Mouse (Mus musculus): ENCODE data around the gene Sec16a.
A peak's percentile ranks its signal among the peaks of the same experiment; 100 is the strongest.

Gene Sec16a

DNA sequence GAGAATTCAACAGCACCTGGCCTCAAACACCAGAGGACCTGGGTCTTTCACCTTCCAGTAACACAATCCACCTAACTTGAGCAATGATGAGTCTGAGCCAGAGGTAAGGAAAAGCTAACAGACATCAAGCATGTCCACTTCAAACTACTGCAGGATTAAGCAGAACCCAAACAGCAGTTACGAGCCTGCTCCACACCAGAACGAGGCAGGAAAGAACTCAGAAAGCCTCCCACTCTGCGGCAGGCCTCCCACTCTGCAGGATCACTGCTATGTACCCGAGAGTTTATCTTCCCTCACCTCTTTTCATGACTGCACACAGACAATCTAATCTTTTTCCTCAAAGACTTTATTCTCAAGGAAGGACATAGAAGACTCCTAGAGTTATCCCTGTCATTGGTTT, 7.8 kb downstream of the Sec16a start:
- DNase-seq: no peak

DNA sequence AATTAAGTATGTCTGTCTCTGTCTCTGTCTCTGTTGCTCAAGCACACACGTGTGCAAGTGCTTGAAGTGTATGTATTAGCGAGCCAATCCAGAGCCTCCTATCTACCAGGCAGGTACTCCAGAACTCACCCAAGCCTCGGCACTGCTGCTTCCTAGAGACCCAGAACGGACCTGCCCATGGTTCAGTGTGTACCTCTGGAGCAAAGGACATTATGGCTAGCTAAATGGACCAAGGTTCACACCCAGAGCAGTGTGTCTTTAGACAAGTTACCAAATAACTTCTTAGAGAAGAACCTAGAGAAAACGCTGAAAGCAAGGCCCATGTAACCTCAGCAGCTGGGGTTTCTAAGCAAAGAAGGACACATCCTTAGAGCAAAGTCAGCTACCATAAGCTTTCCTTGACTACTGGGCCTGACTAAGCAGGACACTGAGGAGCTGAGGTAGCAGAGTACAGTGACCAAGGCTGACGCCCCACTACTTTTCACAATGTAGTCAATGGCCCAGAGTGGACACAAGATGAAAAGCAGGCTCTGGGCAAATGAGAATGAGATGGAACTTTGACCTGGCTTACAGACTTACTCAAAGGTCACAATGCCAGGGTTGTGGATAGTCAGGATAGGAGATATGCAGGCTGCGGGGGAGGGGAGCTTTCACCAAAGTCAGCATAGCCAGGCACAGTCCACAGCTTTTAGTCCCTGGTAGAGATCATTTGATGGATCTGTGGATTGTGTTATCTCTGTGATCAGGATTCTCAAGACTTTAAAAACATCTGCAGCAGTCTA, 10.0 kb downstream of the Sec16a start:
- no peak for DNase-seq

DNA sequence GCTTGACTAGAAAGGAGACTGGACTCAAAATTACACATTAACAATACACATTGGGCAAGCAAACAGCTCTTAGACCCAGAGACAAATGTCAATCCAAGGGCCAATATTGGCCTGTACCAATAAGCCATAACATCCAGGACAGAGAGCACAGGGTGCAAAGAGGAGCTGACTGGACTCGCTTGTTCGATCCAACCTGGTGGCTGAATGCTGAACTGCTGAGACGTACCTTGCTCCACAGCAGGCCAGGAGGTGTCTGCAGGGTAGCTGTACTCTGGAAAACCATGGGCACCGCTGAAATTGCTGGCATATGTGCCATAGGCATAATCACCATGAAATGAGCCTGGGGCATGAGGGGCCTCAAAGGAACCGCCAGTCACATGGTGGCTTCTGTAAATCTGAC, 15.2 kb downstream of the Sec16a start:
- no peak for DNase-seq

DNA sequence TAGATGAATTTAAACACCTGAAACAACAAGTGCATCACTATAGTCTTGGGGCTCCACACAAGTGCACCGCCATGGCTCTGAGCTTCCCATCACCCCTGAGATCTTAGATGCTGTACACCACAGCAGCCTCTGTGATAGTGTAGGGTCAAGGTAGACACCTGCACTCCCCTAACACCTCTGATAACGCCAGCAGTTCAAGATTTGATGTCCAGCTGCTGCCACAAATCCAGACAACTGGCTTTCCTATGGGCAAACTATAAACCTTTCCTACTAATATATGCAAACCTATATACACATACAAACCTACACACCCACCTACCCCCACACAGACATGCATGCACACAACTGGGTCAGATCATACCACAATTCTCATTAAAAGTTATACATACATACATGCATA, 20.5 kb downstream of the Sec16a start:
- DNase-seq: no peak

DNA sequence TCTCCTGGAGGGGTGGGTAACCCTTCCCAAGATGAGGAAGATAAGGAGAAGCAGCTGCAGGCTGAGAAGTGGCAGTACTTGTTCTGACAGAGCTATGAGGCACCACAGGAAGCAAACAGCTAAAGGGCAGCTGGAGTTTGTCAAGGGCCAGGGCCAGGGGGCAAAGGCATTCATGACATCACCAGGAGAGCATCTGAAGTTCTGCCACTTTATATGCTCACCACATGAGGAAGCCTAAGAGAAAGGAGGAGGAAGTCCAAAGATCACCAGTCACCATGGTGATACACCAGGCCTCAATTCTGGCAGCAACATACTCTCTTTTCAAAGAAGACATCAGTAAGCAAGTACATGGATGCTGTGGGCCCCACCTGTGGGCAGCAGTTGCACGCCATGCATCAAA, 21.9 kb downstream of the Sec16a start:
- no peak for DNase-seq

DNA sequence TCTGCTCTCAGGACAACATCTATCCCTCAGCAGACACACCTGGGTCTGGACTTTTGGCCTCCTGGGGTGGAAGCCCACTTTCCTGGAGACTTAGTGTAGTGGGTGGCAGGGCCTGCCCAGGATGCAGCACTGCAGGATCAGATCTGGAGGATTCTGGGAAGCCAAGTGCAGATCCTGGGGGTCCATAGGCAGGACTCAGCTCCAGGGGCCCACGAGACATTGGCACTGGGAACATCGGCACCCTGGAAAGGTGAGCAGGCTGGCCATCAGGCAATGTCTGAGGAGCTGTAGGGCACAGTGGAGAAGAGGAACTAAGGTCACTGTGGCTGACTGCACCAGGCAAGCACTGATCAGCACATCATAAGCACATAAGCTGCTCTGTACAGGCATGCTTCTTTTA, 23.0 kb downstream of the Sec16a start:
- DNase-seq: no peak

DNA sequence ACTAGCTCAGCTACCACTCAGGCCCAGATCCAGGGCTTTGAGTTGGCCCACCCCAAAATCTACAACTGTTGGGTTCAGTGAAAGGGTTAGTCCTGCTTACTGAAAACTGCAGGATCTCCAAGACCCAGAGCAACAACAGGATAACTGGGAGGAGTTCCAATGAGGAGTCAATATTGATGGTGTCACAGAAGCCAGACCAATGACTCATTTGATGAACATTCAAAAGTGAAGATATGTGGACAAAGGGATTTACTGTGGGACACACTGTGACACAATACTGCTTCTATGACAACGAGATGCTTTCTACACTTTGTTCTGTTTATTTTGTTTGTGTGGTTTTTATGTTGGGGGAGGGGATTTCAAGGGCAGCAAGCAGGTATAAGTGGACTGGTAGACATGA, 26.9 kb downstream of the Sec16a start:
- no peak for DNase-seq

DNA sequence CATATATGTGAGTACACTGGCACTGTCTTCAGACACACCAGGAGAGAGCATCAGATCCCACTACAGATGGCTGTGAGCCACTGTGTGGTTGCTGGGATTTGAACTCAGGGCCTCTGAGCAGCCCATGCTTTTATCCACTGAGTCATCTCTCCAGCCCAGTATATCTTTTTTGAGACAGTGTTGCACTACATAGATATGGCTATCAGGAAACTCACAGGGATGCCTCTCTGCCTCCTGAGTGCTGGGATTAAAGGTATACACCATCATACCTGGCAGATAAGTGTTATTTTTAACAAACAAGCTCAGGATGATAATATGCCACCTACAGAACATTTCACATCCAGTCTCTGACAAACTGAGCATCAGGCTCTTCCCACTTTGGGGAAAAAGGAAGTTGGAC, 27.9 kb downstream of the Sec16a start:
- no peak for DNase-seq

DNA sequence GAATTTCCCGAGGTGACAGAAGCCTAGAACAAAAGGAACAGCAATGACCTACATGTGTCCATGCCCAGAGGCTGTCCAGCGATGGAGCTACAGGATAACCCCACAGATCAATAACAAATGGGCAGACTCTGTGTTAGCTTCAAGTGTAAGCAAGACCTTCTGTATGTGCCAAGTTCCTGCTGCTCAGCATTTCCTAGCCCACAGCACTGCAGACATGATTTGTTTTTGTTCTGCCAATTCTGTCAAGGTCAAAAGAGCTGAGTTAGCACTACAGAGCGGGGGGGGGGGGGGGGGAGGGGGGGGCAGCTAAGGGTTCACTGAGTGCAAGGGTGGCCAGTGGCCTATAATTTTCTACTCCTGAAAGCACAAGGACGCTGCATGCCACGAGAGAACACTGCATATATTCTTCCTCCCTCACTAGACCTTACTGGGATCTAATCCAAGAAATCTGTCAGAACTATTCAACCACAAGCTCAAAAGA, 34.0 kb downstream of the Sec16a start:
- DNase-seq: no peak

DNA sequence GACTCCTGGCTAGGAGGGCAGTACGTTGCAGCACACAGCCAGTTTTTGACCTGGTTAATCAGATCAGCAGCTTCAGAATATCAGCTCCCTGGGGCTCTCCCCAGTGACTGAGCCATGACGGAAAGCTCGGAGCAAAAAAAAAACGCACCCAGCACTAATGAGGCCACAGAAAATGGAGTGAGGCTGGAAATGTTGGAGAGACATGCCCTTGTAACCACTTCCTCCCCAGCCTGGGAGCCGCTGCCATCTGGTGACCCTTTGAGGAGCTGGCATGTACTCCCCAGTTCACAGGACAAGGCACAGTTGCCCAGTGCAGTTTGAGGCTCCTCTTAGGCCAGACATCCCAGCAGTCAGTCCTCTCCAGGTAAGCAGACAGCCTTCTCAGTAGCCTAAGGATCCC, 34.9 kb downstream of the Sec16a start:
- DNase-seq: no peak

DNA sequence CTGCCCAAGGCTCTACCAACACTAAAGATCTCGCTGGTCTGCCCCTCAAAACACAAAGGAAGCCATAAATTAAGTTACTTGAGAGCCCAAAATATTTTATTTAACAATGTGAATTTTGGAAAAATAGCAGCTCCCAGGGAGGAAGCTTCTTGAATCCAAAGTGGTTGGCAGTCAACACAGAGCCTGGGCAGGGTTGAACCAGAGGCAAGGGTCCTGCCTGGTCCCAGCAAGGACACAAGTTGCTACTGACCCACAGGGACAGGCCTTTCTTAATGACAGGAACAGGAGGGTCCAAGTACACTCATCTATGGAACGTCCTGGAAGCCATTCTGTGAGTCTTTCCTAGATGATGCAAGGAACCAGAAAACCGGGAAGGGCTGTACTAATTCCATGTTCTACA, 35.7 kb downstream of the Sec16a start:
- DNase-seq: no peak

DNA sequence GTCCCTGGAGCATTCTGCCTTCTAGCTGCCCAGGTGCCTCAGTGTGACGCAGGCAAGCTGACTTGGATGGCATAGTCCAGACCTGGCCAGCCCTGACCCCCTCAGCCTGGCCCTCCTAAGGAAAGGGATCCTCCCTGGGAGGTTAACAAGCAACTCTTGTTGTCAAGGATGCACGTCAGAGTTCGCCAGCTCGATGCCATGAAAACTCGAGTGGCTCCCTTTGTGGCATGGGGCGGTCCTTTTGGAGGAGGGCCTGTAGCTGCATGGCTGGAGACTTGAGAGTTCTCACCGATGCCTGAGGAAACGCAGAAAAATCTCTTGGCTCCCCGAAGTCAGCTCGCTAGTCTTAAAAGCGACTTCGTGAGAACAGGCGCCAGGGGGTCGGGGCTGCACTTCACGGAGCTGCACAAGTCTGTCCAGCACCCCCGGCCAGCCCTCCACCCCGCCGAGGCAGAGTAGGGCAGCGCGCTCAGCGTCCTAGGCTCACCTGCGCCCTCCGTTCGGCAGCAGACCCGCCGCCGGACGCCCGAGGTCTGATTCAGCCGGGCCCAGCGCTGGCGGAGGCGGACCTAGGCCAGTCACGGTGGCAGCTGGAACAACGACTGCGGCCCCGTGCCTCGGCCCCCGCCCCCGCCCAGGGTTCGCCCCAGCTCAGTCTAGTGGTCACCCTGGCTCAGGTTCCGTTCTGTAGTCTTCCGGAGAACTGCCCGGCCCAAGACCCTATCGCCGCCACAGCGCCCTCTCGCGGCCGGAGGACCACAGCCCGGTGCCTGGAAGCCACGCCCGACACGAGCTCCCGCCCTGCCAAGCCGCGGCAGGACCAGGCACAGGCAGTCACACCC, 36.3 kb downstream of the Sec16a start, which contains the start of gene Inpp5e:
Gene Inpp5e (minus strand): TSS at position 689 of the 842 bp plus-strand sequence.
- peak; percentile 96 to 97 for DNase-seq

DNA sequence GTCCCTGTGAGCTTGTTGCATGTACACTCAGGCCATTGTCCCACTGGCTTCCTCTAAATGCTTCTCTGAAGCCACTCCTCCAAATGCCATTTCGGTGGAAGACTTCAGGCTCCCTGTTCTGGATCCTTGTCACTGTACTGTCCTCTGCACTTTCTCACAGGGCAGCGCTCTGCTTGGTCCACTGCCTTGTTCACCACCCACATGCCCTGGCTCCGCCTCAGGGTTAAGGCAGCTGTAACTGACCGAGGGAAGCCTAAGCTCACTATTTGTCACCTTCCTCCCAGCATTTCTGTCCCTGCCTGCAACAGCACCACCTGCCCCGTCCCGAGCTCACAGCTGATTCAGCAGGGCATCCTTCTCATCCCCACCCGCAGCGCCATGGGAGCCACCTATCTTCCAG, 41.7 kb downstream of the Sec16a start:
- DNase-seq: no peak

DNA sequence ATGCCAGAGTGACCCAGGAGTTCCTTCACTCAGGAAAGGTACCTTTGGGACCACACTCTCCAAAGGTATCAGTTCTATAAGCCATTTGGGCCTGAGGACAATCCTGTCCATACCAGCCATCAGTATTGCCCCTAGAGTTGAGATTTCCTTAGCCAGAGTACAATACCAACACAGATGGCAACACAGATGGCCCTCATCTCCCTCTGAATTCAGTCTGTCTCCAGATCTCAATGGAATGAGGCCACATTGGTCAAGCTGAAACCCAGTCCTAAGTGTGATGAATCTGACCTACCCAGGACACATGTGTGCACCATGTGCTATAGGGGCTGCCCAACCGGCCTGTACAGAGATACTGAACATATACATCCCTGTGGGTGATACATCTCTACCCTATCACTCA, 42.8 kb downstream of the Sec16a start:
- DNase-seq: no peak

DNA sequence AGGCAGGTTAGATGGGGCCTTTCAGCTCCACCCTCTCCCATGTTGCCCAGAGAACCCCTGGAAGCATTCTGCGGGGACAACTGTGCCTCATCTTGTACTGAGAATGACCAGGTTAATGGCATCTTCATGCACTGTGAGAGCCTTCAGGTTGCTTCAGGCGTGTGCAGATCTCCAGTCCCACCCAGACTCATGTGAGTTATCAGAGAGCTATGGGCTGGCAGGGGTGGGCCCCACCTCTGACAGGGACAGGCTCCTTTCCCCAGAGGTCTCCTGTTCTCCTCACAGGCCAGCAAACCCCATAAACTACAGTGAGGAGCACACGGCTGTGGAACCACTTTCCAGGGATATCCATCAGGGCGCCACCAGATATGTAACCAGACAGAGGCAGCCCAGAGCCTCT, 44.0 kb downstream of the Sec16a start:
- DNase-seq: no peak

DNA sequence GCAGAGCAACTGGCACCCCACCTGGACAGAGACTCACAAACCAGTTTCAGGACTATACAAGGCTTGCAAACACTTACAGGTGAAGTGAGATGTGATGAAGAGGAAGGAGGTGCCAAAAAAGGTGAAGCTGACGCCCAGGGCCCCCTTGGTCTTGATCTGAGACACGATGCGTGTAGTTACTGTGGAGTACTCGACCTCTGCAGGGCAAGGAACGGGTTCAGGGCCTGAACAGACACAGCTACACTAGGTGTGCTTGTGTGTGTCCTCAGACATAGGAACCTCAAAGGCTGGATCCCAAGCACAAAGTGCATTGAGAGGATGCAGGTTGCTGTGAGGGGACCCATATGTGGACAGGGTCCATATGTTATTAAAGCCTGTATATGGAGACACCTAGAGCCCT, 44.7 kb downstream of the Sec16a start:
- no peak for DNase-seq

DNA sequence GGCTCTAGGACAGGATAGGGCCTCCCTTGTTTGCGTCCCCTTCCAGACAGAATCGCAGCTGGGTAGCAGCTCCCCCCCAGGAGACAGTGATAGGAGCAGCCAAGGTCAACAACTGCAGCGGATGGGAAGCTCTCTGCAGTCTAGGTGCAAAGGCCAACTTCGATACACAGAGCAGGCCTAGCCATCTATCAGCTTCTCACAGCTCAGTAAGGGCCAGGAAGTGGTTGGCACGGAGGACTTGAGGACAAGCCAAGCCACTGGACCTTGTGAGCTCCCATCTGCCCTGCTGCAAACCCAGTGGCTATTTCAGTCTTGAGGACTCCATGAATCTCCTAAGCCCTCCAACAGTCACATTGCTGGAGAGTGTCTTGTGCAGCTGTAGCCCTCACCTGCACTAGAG, 45.4 kb downstream of the Sec16a start:
- DNase-seq: no peak

DNA sequence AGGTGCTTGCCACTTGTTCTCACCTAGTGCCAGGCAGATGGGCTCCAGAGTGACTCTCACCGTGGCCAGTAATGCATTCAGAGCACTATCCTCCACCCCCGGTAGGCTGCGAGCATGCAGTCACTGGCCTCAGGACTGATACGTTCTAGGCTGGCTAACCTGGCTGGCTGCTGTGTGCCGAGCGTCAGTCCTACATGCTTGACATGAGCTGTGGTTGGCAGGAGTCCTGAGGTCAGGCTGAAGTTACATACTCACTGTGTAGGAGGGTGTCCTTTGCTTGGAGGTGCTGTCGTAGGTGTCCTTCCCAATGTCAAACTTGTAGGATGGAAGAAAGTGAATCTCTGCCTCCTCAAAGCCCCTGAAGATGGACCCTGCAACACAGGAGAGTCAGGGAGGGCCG, 46.0 kb downstream of the Sec16a start:
- no peak for DNase-seq

DNA sequence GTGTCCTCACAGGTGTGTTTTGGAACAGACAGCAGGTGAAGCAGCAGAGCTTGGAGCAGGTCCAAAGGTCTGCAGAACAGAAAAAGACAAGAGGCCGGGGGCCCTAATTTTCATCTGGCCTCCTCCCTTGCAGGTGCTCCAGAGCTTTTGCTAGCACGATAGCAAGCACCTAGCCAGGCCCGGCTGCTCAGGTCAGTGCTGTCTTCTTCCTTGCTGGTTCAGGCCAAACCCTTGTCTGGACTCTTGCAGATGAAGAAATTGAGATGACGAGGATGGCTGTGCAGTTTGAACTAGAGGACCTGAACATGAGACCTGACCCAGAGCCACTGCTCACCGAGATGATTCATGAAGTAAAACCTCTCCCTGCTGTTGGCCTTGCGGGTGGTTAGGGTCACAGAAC, 53.4 kb downstream of the Sec16a start:
- DNase-seq: no peak

DNA sequence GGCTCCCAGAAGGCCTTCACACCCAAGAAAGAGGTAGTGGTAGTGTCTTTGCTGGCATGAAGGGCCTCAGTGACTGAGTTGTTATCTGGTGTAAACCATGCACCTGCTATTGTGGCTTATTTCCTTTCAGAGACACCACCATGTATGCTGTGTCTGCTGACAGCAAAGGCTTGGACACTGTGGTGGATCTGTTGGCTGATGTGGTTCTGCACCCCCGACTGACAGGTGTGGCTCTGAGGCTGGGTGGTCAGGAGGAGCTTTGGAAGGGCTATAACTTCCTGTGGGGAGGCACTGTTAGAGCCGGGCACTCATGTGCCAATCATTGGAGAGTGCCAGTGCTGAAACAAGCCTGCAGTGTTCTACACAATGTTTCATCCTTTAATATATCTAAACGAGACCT, 54.1 kb downstream of the Sec16a start:
- no peak for DNase-seq

DNA sequence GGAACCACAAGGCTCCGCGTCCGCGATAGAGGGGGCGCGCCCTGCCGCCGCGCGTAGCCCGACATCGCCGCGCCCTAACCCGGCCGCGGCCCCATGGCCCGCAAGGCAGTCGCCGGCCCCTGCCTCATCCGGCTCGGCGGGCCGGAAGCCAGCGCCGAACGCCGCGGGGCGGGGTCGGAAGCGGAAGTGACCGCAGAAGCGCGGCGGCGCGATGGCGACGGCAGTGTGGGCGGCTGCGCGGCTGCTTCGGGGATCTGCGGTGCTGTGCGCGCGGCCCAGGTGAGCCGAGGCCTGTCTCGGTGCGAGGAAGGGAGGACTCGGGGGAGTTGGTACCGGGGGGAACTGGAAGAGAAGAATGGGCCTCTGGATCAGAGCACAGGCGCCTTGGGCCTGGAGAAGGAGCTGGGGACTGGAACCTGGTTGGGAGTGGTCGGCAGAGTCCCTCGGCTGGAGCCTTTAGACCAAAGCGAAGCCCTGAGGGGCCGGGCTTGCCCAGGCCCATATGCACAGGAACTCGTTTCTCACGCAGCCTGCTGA, 55.8 kb downstream of the Sec16a start, which contains the start of the genes Entr1 and Pmpca:
Gene Entr1 (minus strand): TSS at position 163 of the 537 bp plus-strand sequence.
Gene Pmpca (plus strand): TSS at position 186 of the 537 bp plus-strand sequence.
- peak; percentile 77 to 83 for DNase-seq

DNA sequence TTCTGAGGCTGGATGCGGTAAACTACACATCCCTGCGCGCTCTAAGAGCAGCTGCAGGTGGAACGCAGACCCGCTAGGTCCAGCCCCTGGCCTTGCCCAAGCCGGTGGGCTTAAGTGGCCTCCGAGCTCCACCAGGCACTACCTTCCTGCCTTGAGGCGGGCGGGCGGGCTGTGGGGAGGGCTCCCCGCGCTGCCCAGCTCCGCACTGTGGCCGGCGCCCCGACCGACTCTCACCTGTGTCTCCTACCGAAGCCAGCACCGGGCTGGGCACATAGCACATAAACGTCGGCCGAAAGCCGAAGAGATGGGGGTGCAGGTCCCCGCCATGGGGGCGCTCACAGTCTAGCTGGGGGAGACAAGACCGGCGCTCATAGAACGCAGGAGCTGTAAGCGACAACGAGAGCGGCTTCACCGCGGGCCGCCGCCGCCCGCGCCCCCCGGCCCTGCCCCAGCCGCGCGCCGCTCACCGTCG, 56.3 kb downstream of the Sec16a start:
- DNase-seq: peak; percentile 12 to 22

DNA sequence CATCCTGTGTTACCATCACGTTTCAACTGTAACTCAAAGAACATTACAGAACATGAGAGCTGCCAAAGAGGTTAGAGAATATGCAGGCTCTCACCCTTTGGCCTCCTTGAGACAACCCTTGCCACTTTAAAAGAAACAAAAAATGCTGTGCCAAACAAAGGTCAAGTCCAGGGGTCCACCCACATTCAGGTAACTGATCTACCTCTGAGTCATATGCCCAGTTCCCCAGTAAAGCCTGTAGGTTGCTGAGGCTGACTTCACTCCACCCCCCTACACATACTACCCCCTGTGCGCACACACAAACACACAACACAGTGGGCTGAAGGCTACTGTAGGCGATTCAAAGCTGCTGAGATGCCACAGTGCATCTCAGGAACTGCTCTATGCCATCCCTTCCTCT, 57.3 kb downstream of the Sec16a start:
- DNase-seq: no peak
